Mouse (Mus musculus) intestine, embryonic 14.5 days (tissue): ENCODE data around the gene 1700001O22Rik. TPM values are rescaled to one million over a fixed set of nuclear protein-coding genes. Genes with fewer than 3 reads are reported as not detected.

ENCODE experiments used
- polyA plus RNA-seq: library from polyadenylated mRNA; unstranded; fragments of >200 nt; fragmentation: Nextera tagmentation; extraction: Ambion mirVana; gene quantifications from 2 replicates; pipeline ENCODE4 v1.2.1, GENCODE M21; 2014

The 1700001O22Rik gene
- polyA plus RNA-seq, 1 experiment from 2014 or later: 2.1 TPM

Other genes with a start within 250 kb of the 1700001O22Rik start
- gene Cstad, start 208.6 kb downstream of the 1700001O22Rik start, polyA plus RNA-seq: 0.99 and 1.1 TPM in 2 replicates
- gene Ntmt1, start 4.2 kb upstream of the 1700001O22Rik start, polyA plus RNA-seq: 105 and 110 TPM in 2 replicates
- gene Asb6, start 26.7 kb upstream of the 1700001O22Rik start, polyA plus RNA-seq: 25.9 and 31.2 TPM in 2 replicates
- gene Prrx2, start 31.3 kb upstream of the 1700001O22Rik start, polyA plus RNA-seq: 3.5 and 3.6 TPM in 2 replicates
- 3.7 and 4.5 TPM in 2 replicates for gene Ptges, start 126.2 kb upstream of the 1700001O22Rik start, polyA plus RNA-seq
- 29.1 and 32.0 TPM in 2 replicates for gene Tor1b, start 149.3 kb upstream of the 1700001O22Rik start, polyA plus RNA-seq
- 69.4 and 69.6 TPM in 2 replicates for gene Tor1a, start 164.3 kb upstream of the 1700001O22Rik start, polyA plus RNA-seq
- 45.3 and 51.6 TPM in 2 replicates for gene BC005624, start 178.5 kb upstream of the 1700001O22Rik start, polyA plus RNA-seq
- 11.1 and 15.4 TPM in 2 replicates for gene Usp20, start 178.6 kb upstream of the 1700001O22Rik start, polyA plus RNA-seq